Mouse (Mus musculus) liver, embryonic 14.5 days (tissue): ENCODE data around the gene Ahrr. TPM values are rescaled to one million over a fixed set of nuclear protein-coding genes. Genes with fewer than 3 reads are reported as not detected.

ENCODE experiments used
- ATAC-seq: fragments of 200-750 bp; cut with Nextera tagmentation; 2 replicates; pipeline ENCODE4 v1.8.0; 2017; ENCODE audit warnings: moderate number of reproducible peaks, mild to moderate bottlenecking, moderate library complexity; ENCODE audit not compliant: insufficient read depth
- DNase-seq, 3 experiments: peaks; one replicate each; pipeline ENCODE4 v3.0.0-alpha.2; 2012 to 2013; ENCODE audit warnings: low read depth in 3 of 3, low spot score in 3 of 3
- H3K27ac ChIP-seq: fragments of 300-500 bp; sonication (generic); 2 replicates; pipeline ENCODE4 v1.5.1; 2014; ENCODE audit warnings: moderate library complexity, mild to moderate bottlenecking, control low read depth, inconsistent platforms
- H3K27me3 ChIP-seq: fragments of 300-500 bp; sonication (generic); 2 replicates; pipeline ENCODE4 v1.6.1; 2014; ENCODE audit warnings: mild to moderate bottlenecking, low read length, moderate library complexity; ENCODE audit not compliant: control insufficient read depth, insufficient read depth
- H3K36me3 ChIP-seq: fragments of 300-500 bp; sonication (generic); replicated peaks from 2 replicates; pipeline ENCODE4 v1.6.1; 2014; ENCODE audit warnings: low read depth; ENCODE audit not compliant: control insufficient read depth, insufficient read depth
- H3K4me1 ChIP-seq, 2 experiments: fragments of 200-500 bp in 1 of 2; fragments of 300-500 bp in 1 of 2; sonication (generic) in 1 of 2; replicated peaks; 2 replicates each; pipeline ENCODE4 v1.6.1; 2012 to 2014; ENCODE audit warnings: antibody characterized with exemption in 1 of 2, inconsistent platforms in 1 of 2, low read length in 1 of 2; ENCODE audit not compliant: control insufficient read depth in 2 of 2, insufficient read depth in 2 of 2
- H3K4me2 ChIP-seq: fragments of 300-500 bp; sonication (generic); 2 replicates; pipeline ENCODE4 v1.6.1; 2014; ENCODE audit warnings: low read depth, mild to moderate bottlenecking, control low read depth, moderate library complexity
- H3K4me3 ChIP-seq, 2 experiments: fragments of 200-500 bp in 1 of 2; fragments of 300-500 bp in 1 of 2; sonication (generic) in 1 of 2; 2 replicates each; pipeline ENCODE4 v1.5.1; 2012 to 2014; ENCODE audit warnings: low read depth in 2 of 2, low read length in 2 of 2, mild to moderate bottlenecking in 2 of 2, control low read depth in 1 of 2, inconsistent platforms in 1 of 2, moderate library complexity in 1 of 2; ENCODE audit not compliant: insufficient read depth in 1 of 2
- H3K9ac ChIP-seq: fragments of 300-500 bp; sonication (generic); replicated peaks from 2 replicates; pipeline ENCODE4 v1.6.1; 2014; ENCODE audit warnings: mild to moderate bottlenecking, control low read depth, moderate library complexity
- H3K9me3 ChIP-seq: fragments of 300-500 bp; sonication (generic); 2 replicates; pipeline ENCODE4 v1.6.1; 2016; ENCODE audit warnings: low read length, mixed read lengths; ENCODE audit not compliant: control insufficient read depth
- CTCF ChIP-seq: IDR thresholded peaks from 2 replicates; pipeline ENCODE4 v1.5.1; 2016; ENCODE audit warnings: antibody characterized with exemption, low read depth, control low read depth
- EP300 ChIP-seq: IDR thresholded peaks from 2 replicates; pipeline ENCODE4 v1.6.1; 2016; ENCODE audit warnings: antibody characterized with exemption, low read depth
- WGBS: fragments of 180-500 bp; shearing (Covaris S2); extraction: QIAGEN DNeasy Blood & Tissue Kit; methylation state at CpG from one replicate; pipeline ENCODE4 v1.1.7; 2014; ENCODE audit not compliant: insufficient replicate concordance; 5-methylcytosine and 5-hydroxymethylcytosine counted together
- polyA plus RNA-seq, 2 experiments: library from polyadenylated mRNA; depleted of rRNA in 1 of 2; stranded (reverse) in 1 of 2; unstranded in 1 of 2; fragments of >200 nt; fragmentation: Nextera tagmentation in 1 of 2; extraction: Ambion mirVana in 1 of 2; gene quantifications; 2 replicates each; pipeline versions ENCODE4 v1.2.1 to v1.2.3; 2012 to 2014

Gene Ahrr
- polyA plus RNA-seq, 2 experiments: 0.08 to 0.17 TPM

DNA sequence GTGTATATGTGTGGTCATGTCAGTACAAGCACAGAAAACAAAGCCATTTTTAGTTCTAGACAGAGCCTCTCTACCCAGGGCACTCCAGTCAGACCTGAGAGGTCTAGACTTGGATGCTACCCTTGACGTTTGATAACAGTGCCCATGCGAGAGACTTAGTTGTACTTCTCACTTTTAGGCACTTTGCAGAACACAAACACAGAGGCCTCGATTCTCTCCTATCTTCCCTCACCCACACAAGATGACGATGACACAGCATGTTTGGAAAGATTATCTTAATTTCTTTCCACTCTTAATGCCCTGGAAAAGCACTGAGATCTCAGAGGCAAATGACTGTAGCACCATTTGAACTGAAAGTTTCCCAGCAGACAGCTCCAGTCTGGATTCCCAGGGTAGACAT lies 16.4 kb downstream of the Ahrr start:
- H3K27ac ChIP-seq: peak overlapping the region; percentile 71
- no peaks in the 10 kb centered on the region for H3K36me3 ChIP-seq
- H3K4me3 ChIP-seq: no peak overlapping the region
- TF ChIP-seq CTCF: no peak
- TF ChIP-seq EP300: peak; percentile 44
- H3K9me3 ChIP-seq: no peaks in the 10 kb centered on the region
- DNase-seq (peak; percentile 31 to 42 (median 37)), ATAC-seq (peak; percentile 84)
- peaks cover 18 to 23% of the 10 kb centered on the region in 2 experiments for H3K4me1 ChIP-seq
- peak overlapping the region; percentile 34 for H3K4me2 ChIP-seq
- WGBS: 13% methylated on average over 4 of the region's 4 CpGs
- H3K27me3 ChIP-seq: no peaks in the 10 kb centered on the region
- H3K9ac ChIP-seq: peak overlapping the region; percentile 9; the same call in 1 of the 2 replicates

DNA sequence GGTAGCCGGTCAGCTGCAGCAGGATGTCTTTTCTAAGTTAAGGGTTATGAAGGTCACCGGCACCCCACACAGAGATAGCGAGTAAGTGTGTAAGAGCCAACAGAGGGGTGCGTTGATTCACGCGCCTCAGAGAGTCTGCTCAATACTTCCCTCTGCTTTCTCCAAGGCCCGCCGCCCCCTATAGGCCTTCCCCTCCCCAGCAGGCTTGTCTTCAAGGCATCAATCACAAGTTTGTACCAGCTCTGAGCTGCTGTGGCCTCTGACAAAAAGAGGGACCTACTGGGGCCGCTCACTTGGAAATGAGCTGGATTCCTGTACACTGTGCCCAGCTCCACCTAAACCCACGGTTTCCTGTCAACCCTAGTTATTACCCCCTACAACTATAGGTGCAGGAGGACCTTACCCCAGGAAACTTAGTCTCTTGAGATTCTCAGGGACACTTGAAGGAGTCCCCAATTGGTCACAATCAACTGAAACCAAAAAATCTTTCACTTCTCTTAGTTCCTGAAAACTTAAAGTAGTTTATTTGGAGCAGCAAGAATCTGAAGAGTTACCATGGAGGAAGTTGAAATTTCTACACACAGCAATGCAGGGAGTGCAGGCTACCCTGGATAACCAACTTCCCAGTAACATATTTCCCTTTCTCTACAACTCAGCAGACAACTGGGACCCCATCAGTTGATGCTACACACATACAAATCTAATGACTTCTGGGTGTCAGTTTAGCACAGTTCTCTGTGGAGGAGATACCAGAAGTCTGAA lies 31.7 kb downstream of the Ahrr start:
- Histone ChIP-seq H3K4me2 (peak overlapping the region; percentile 56), H3K9ac (no peak overlapping the region), H3K4me3 (peak overlapping the region; percentile 33 to 35; a peak in 3 of 4 replicates), H3K27me3 (no peaks in the 10 kb centered on the region; the same call in none of the 2 replicates), H3K9me3 (no peaks in the 10 kb centered on the region), H3K36me3 (no peaks in the 10 kb centered on the region), H3K27ac (no peak overlapping the region), H3K4me1 (peaks cover 0 to 7% of the 10 kb centered on the region in 2 experiments; a peak in 1 of 4 replicates)
- TF ChIP-seq CTCF (peak; percentile 41), EP300 (no peak)
- peak; percentile 43; the same call in 1 of the 2 replicates for ATAC-seq
- WGBS: 5% methylated on average over 10 of the region's 10 CpGs
- DNase-seq: peak in 1 of 3 experiments; percentile 17

DNA sequence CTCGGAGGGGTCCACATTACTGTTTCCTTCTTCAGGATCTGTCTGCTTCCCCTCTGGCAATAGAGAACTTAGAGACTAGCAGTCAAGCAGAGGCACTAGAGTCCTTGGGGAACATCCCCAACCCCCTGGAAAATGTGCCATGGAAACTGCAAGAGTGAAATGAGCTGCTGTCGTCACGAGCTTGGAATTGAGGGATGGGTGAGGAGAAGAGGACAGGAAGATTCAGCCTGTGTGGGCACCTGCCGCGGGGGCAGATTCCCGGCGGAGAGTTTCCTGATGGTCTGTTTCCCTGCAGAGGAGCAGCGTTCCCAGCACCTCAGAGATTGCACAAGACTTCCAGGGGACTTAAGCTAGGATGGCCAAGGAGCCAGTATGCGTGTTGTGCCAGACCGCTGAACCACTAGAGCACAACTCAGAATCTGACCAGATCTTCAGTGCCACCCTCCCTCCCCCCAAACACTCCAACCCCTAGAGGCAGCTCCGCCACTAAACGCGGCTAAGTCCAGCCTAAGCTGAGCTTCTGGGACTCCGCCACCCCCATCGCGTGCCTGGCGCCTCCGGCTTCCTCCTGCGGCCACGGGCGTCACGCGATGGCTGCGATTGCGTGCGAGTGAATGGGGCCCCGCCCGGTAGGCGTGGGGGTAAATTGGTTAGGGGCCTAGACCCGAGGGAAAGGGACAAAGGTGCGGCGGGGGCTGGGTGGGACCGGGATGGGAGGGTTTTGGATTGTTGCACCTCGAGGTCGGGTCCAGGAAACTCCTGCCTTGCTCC lies 32.5 kb downstream of the Ahrr start:
- H3K36me3 ChIP-seq: no peaks in the 10 kb centered on the region
- no peak overlapping the region for H3K27ac ChIP-seq
- no peak for TF ChIP-seq EP300
- TF ChIP-seq CTCF: no peak
- ATAC-seq (peak; percentile 63), DNase-seq (no peak)
- no peak overlapping the region for H3K9ac ChIP-seq
- 2% methylated on average over 35 of the region's 35 CpGs for WGBS
- no peaks in the 10 kb centered on the region for H3K9me3 ChIP-seq
- peak overlapping the region; percentile 56 for H3K4me2 ChIP-seq
- peak overlapping the region; percentile 33 to 35 for H3K4me3 ChIP-seq
- H3K27me3 ChIP-seq: no peaks in the 10 kb centered on the region; the same call in none of the 2 replicates
- peaks cover 0 to 7% of the 10 kb centered on the region in 2 experiments; a peak in 1 of 4 replicates for H3K4me1 ChIP-seq

DNA sequence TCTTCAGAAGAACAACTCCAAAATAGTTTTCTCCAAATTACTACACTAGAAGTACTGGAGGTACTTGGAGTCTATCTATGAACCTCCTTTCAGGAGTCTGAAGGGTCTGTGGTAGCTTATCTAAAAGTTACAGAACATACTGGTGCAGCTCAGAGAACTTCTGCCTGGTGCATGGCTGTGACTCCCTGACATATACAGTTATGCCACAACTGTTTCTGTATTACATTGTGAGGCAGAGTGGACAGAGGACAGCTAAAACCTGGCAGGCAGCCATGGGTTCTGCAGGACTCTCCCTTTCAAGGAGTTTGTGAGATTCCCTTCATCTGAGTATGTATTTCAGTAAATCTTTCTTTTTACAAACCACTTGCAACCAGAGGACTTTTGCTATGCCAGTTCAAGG lies 45.6 kb downstream of the Ahrr start:
- Histone ChIP-seq H3K36me3 (no peaks in the 10 kb centered on the region), H3K4me3 (no peak overlapping the region), H3K4me2 (no peak overlapping the region; the same call in 1 of the 2 replicates), H3K4me1 (peaks cover 14 to 19% of the 10 kb centered on the region in 2 experiments), H3K9ac (no peak overlapping the region), H3K9me3 (no peaks in the 10 kb centered on the region), H3K27ac (no peak overlapping the region; the same call in 1 of the 2 replicates), H3K27me3 (no peaks in the 10 kb centered on the region)
- no peak for DNase-seq
- ATAC-seq: peak; percentile 88
- TF ChIP-seq EP300: peak; percentile 47; the same call in 1 of the 2 replicates
- TF ChIP-seq CTCF: no peak

DNA sequence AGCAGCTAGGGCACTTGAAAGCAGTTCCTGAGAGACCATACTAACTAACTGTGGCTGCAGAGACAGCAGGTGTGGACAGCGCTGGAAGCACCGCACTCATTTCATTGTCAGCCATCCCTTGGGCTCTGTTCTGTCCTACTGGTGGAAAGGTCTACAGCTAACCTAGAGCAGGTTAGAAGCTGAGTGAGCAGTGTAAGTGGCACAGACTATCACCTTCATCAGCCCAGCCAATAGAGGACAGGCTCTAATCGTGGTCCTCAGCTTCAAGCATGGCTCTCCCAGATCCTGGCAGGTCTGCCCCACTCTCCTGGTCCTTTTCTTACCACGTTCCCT lies 46.3 kb downstream of the Ahrr start:
- H3K4me2 ChIP-seq: no peak overlapping the region

More for the DNA sequence above, 46.3 kb downstream of the Ahrr start:
- H3K9ac ChIP-seq: no peak overlapping the region
- no peak overlapping the region for H3K4me3 ChIP-seq
- no peak overlapping the region for H3K27ac ChIP-seq
- DNase-seq (no peak), ATAC-seq (peak; percentile 71; the same call in 1 of the 2 replicates)
- no peaks in the 10 kb centered on the region for H3K9me3 ChIP-seq
- TF ChIP-seq EP300: no peak
- no peak for TF ChIP-seq CTCF
- H3K4me1 ChIP-seq: peaks cover 14 to 19% of the 10 kb centered on the region in 2 experiments
- H3K27me3 ChIP-seq: no peaks in the 10 kb centered on the region
- no peaks in the 10 kb centered on the region for H3K36me3 ChIP-seq
- WGBS: 42% methylated on average over 4 of the region's 4 CpGs
